Mouse (Mus musculus): Measurements from ENCODE around the gene Vmn1r104. TPM values are rescaled to one million over a fixed set of nuclear protein-coding genes. Genes with fewer than 3 reads are reported as not detected.
"Not testable (repeated sequence)": the region's sequence is repeated elsewhere in the genome, so short reads cannot be mapped to it uniquely, and the experiment has no call there.

Gene Vmn1r104
- not detected in 2 replicates for polyA plus RNA-seq (2012)

GRCm38 (mm10) chr7:20533537-20533936, at the start of gene Vmn1r104:
TSS of gene Vmn1r104 (plus strand) at chr7:20533837.
- not testable (repeated sequence) for H3K4me3 ChIP-seq (replicated peaks); H3K4me1 ChIP-seq (ENCODE audit: control insufficient read depth); H3K27me3 ChIP-seq (ENCODE audit: control insufficient read depth); H3K36me3 ChIP-seq (ENCODE audit: control insufficient read depth); H3K9me3 ChIP-seq (ENCODE audit: control insufficient read depth, low read length)

- H3K9me3 ChIP-seq (ENCODE audit: control insufficient read depth, low read length); H3K27me3 ChIP-seq (ENCODE audit: control insufficient read depth); H3K36me3 ChIP-seq (ENCODE audit: control insufficient read depth); H3K4me3 ChIP-seq (replicated peaks); H3K4me1 ChIP-seq (ENCODE audit: control insufficient read depth): not testable (repeated sequence)
These were observed 23.2 kb upstream of the Vmn1r104 start, which contains the start of gene Vmn1r103 for GRCm38 (mm10) chr7:20510434-20510833. TSS of gene Vmn1r103 (minus strand) at chr7:20510534.

- not testable (repeated sequence) for H3K36me3 ChIP-seq (ENCODE audit: control insufficient read depth); H3K4me1 ChIP-seq (ENCODE audit: control insufficient read depth); H3K27me3 ChIP-seq (ENCODE audit: control insufficient read depth); H3K4me3 ChIP-seq (replicated peaks); H3K9me3 ChIP-seq (ENCODE audit: control insufficient read depth, low read length)
These were observed 12.0 kb downstream of the Vmn1r104 start, which contains the start of gene Gm5726 for GRCm38 (mm10) chr7:20545657-20546056. TSS of gene Gm5726 (minus strand) at chr7:20545757.

GRCm38 (mm10) chr7:20576141-20576540, 42.5 kb downstream of the Vmn1r104 start, which contains the start of gene Gm4141:
TSS of gene Gm4141 (minus strand) at chr7:20576241.
- not testable (repeated sequence) for H3K9me3 ChIP-seq (ENCODE audit: control insufficient read depth, low read length); H3K36me3 ChIP-seq (ENCODE audit: control insufficient read depth); H3K27me3 ChIP-seq (ENCODE audit: control insufficient read depth); H3K4me1 ChIP-seq (ENCODE audit: control insufficient read depth); H3K4me3 ChIP-seq (replicated peaks)

Other genes starting within 250 kb of the Vmn1r104 start
- gene Gm4133, start 199.8 kb upstream of the Vmn1r104 start, polyA plus RNA-seq (2012) = not detected in 2 replicates
- not detected in 2 replicates for gene Gm5728, start 158.4 kb upstream of the Vmn1r104 start, polyA plus RNA-seq (2012)
- not detected in 2 replicates for gene Vmn1r100, start 115.9 kb upstream of the Vmn1r104 start, polyA plus RNA-seq (2012)
- gene Vmn1r101, start 91.2 kb upstream of the Vmn1r104 start, polyA plus RNA-seq (2012) = not detected in 2 replicates
- gene Gm10670, start 58.9 kb upstream of the Vmn1r104 start, polyA plus RNA-seq (2012) = not detected in 2 replicates
- gene Vmn1r103, start 23.3 kb upstream of the Vmn1r104 start, polyA plus RNA-seq (2012) = not detected in 2 replicates
- gene Gm5726, start 11.9 kb downstream of the Vmn1r104 start, polyA plus RNA-seq (2012) = not detected in 2 replicates
- gene Gm4141, start 42.4 kb downstream of the Vmn1r104 start, polyA plus RNA-seq (2012) = not detected in 2 replicates
- not detected in 2 replicates for gene Gm4513, start 65.2 kb downstream of the Vmn1r104 start, polyA plus RNA-seq (2012)
- gene Vmn1r107, start 135.1 kb downstream of the Vmn1r104 start, polyA plus RNA-seq (2012) = not detected in 2 replicates
- not detected in 2 replicates for gene Vmn1r111, start 169.4 kb downstream of the Vmn1r104 start, polyA plus RNA-seq (2012)
- gene Gm10668, start 196.8 kb downstream of the Vmn1r104 start, polyA plus RNA-seq (2012) = not detected in 2 replicates
- not detected in 2 replicates for gene Vmn1r112, start 237.3 kb downstream of the Vmn1r104 start, polyA plus RNA-seq (2012)

Measured in erythroblast, embryonic 14.5 days (primary cell).